Comparison of ENCODE assay signal across 9 mouse cellular contexts in genomic region chr10:21883587-21883986, GRCm38 (mm10). TPM values are rescaled to one million over a fixed set of nuclear protein-coding genes. Genes with fewer than 3 reads are reported as not detected.
A peak's percentile ranks its signal among the peaks of the same experiment; 100 is the strongest.
DNase-seq lines count a peak whose midpoint lies in the region; ATAC-seq and TF ChIP-seq lines count a peak whose summit lies in the region.
"Had no signal": no experiment of that assay in that cellular context is flagged by ENCODE, and none has a peak within 500 bp of the region (broad histone marks: within the 10 kb centered on the region; RNA-seq: fewer than 3 reads in every experiment).

No protein-coding gene starts in this region.

- no peak overlapping the region for H3K27ac ChIP-seq in intestine, embryonic 14.5 days (ENCODE audit: low read depth)
- H3K27ac ChIP-seq in intestine, embryonic 16.5 days (ENCODE audit: low read length), result no peak overlapping the region
- peak overlapping the region; percentile 17; the same call in 1 of the 2 replicates for H3K27ac ChIP-seq in forebrain, embryonic 15.5 days (replicated peaks)
- H3K27ac ChIP-seq in olfactory bulb, adult 2 months (ENCODE audit: insufficient read depth, low read depth, low read length), result no peak overlapping the region

- no peak for TF ChIP-seq CTCF in olfactory bulb, adult 2 months (IDR thresholded peaks at IDR 0.05; ENCODE audit: insufficient read depth, low read depth, low read length)

- no peak for ATAC-seq in intestine, embryonic 14.5 days (replicated peaks; ENCODE audit: low FRiP score, low TSS enrichment, low read depth)
- ATAC-seq in intestine, embryonic 16.5 days, result no peak
- peak; percentile 17; the same call in 1 of the 2 replicates for ATAC-seq in forebrain, embryonic 15.5 days (replicated peaks)

- no peak for TF ChIP-seq POLR2A in olfactory bulb, adult 2 months (IDR thresholded peaks at IDR 0.05; ENCODE audit: insufficient read depth, low read depth, low read length)

- no peak overlapping the region for H3K9ac ChIP-seq in intestine, embryonic 14.5 days (ENCODE audit: low read length)
- H3K9ac ChIP-seq in intestine, embryonic 16.5 days (ENCODE audit: low read depth, low read length), result no peak overlapping the region
- peak overlapping the region; percentile 38 for H3K9ac ChIP-seq in forebrain, embryonic 15.5 days (replicated peaks)

- DNase-seq in intestine, embryonic 14.5 days (ENCODE audit: low spot score), result peak; percentile 63
- DNase-seq in cerebellum, adult 18-20 months, result peak; percentile 67 to 71
- peak; percentile 20 to 41 for DNase-seq in left cerebral cortex, postnatal 14 days (ENCODE audit: low spot score in 2 of 2)
- no peak for DNase-seq in adipocyte (ENCODE audit: low spot score)
- no peak for DNase-seq in adrenal gland, adult 8-10 months

- intact Hi-C loops in left cerebral cortex, postnatal 14 days (cut with DNase I), result loop anchor here (2.0 to 10.0 kb wide), 4 partner anchors 111 to 281 kb away; no protein-coding TSS in a partner anchor

- H3K4me1 ChIP-seq in intestine, embryonic 14.5 days (replicated peaks; ENCODE audit: control insufficient read depth, insufficient read depth, low read length), result peaks cover 7% of the 10 kb centered on the region
- H3K4me1 ChIP-seq in intestine, embryonic 16.5 days (ENCODE audit: control insufficient read depth, insufficient read depth, low read length), result peaks cover 15% of the 10 kb centered on the region
- H3K4me1 ChIP-seq in forebrain, embryonic 15.5 days, result peaks cover 27% of the 10 kb centered on the region
- H3K4me1 ChIP-seq in olfactory bulb, adult 2 months (ENCODE audit: control insufficient read depth, insufficient read depth, low read length), result peaks cover 3% of the 10 kb centered on the region; the same call in 1 of the 2 replicates

- H3K27me3 ChIP-seq in intestine, embryonic 14.5 days (replicated peaks; ENCODE audit: control insufficient read depth, insufficient read depth, low read length), result peaks cover 17% of the 10 kb centered on the region
- peaks cover 9% of the 10 kb centered on the region; the same call in 1 of the 2 replicates for H3K27me3 ChIP-seq in intestine, embryonic 16.5 days (replicated peaks; ENCODE audit: control insufficient read depth, insufficient read depth, low read length)
- H3K27me3 ChIP-seq in forebrain, embryonic 15.5 days, result no peaks in the 10 kb centered on the region

- H3K9me3 ChIP-seq in intestine, embryonic 14.5 days (ENCODE audit: control insufficient read depth, low read length), result no peaks in the 10 kb centered on the region
- no peaks in the 10 kb centered on the region for H3K9me3 ChIP-seq in intestine, embryonic 16.5 days (ENCODE audit: control insufficient read depth, low read length)
- H3K9me3 ChIP-seq in forebrain, embryonic 15.5 days, result no peaks in the 10 kb centered on the region

- no peaks in the 10 kb centered on the region for H3K36me3 ChIP-seq in intestine, embryonic 14.5 days (ENCODE audit: control insufficient read depth, insufficient read depth, low read length)
- H3K36me3 ChIP-seq in intestine, embryonic 16.5 days (ENCODE audit: control insufficient read depth, insufficient read depth, low read length), result no peaks in the 10 kb centered on the region
- H3K36me3 ChIP-seq in forebrain, embryonic 15.5 days, result no peaks in the 10 kb centered on the region

- WGBS in intestine, embryonic 14.5 days, result 6% methylated on average over 12 of the region's 12 CpGs
- WGBS in intestine, embryonic 16.5 days, result 10% methylated on average over 12 of the region's 12 CpGs
- WGBS in forebrain, embryonic 15.5 days, result 3% methylated on average over 12 of the region's 12 CpGs
- WGBS in olfactory bulb, adult 2 months, result 26% methylated on average over 12 of the region's 12 CpGs

- no peak overlapping the region for H3K4me2 ChIP-seq in intestine, embryonic 14.5 days (ENCODE audit: low read length)
- no peak overlapping the region for H3K4me2 ChIP-seq in intestine, embryonic 16.5 days (ENCODE audit: low read depth, low read length)
- peak overlapping the region; percentile 79 for H3K4me2 ChIP-seq in forebrain, embryonic 15.5 days (replicated peaks)

- H3K4me3 ChIP-seq in intestine, embryonic 14.5 days (ENCODE audit: low read depth, low read length), result no peak overlapping the region
- no peak overlapping the region for H3K4me3 ChIP-seq in intestine, embryonic 16.5 days (ENCODE audit: low read length)
- H3K4me3 ChIP-seq in forebrain, embryonic 15.5 days, result peak overlapping the region; percentile 65
- H3K4me3 ChIP-seq in olfactory bulb, adult 2 months (ENCODE audit: insufficient read depth, low read depth, low read length), result peak overlapping the region; percentile 52
- H3K4me3 ChIP-seq: myocyte had no signal

RNA-seq across cellular contexts. Expression of gene Sgk1, which starts 1.6 kb away (rescaled TPM):
- polyA plus RNA-seq in intestine, embryonic 14.5 days (2014; fragmentation: Nextera tagmentation; extraction: Ambion mirVana), result 27.7 and 29.6 TPM in 2 replicates
- polyA plus RNA-seq in intestine, embryonic 16.5 days (2015; fragmentation: Nextera tagmentation; extraction: Ambion mirVana), result 33.6 and 35.1 TPM in 2 replicates
- polyA plus RNA-seq in forebrain, embryonic 15.5 days (2015; fragmentation: Nextera tagmentation; extraction: Ambion mirVana), result 27.1 and 28.7 TPM in 2 replicates
- 10 to 100 TPM; 73.2 to 94.7 TPM for total RNA-seq in left cerebral cortex, postnatal 14 days (2021)
- not detected in 2 replicates for polyA plus RNA-seq in olfactory bulb, adult 2 months (2012; ENCODE audit: insufficient read depth, insufficient read length, low replicate concordance, missing spikeins)
- total RNA-seq in adrenal gland, adult 8-10 months (2022), result 100 to 1,000 TPM in 3 of 4 experiments, 10 to 100 TPM in 1; 86.0 to 164 (median 138) TPM

Comparison
In these comparisons a context has a peak if more than half of its experiments do, and no peak if none do; other contexts are left out.
1. DNase-seq: peak in intestine, embryonic 14.5 days (single experiment), cerebellum, adult 18-20 months (2 of 2) and left cerebral cortex, postnatal 14 days (2 of 2); none in adipocyte (single experiment) and adrenal gland, adult 8-10 months (single experiment).
2. H3K4me3 ChIP-seq: peak in forebrain, embryonic 15.5 days (single experiment) and olfactory bulb, adult 2 months (single experiment); none in intestine, embryonic 14.5 days (single experiment) and intestine, embryonic 16.5 days (single experiment).
3. RNA of gene Sgk1, which starts 1.6 kb away (polyA plus RNA-seq): 33.6 to 35.1 TPM in intestine, embryonic 16.5 days, 27.7 to 29.6 TPM in intestine, embryonic 14.5 days and 27.1 to 28.7 TPM in forebrain, embryonic 15.5 days; not detected in olfactory bulb, adult 2 months; every median in the first group is over 10 times any median in the second.